Mouse (Mus musculus) hindbrain, embryonic 13.5 days (tissue): ENCODE measurements around the gene Olfr1383. TPM values are rescaled to one million over a fixed set of nuclear protein-coding genes. Genes with fewer than 3 reads are reported as not detected.
"Not testable (repeated sequence)": the region's sequence is repeated elsewhere in the genome, so short reads cannot be mapped to it uniquely, and the experiment has no call there.

ENCODE experiments used
- ATAC-seq: fragments of 200-750 bp; cut with Nextera tagmentation; 2 replicates; pipeline ENCODE4 v1.8.0; 2017; ENCODE audit warnings: moderate TSS enrichment; ENCODE audit not compliant: low FRiP score
- H3K27ac ChIP-seq: fragments of 300-500 bp; sonication (generic); 2 replicates; pipeline ENCODE4 v1.5.1; 2015; ENCODE audit warnings: inconsistent platforms, mild to moderate bottlenecking, moderate library complexity
- H3K27me3 ChIP-seq: fragments of 300-500 bp; sonication (generic); 2 replicates; pipeline ENCODE4 v1.6.1; 2015; ENCODE audit warnings: mild to moderate bottlenecking, inconsistent platforms
- H3K36me3 ChIP-seq: fragments of 300-500 bp; sonication (generic); 2 replicates; pipeline ENCODE4 v1.6.1; 2015; ENCODE audit warnings: mild to moderate bottlenecking, inconsistent platforms
- H3K4me1 ChIP-seq: fragments of 300-500 bp; sonication (generic); replicated peaks from 2 replicates; pipeline ENCODE4 v1.6.1; 2015; ENCODE audit warnings: inconsistent platforms
- H3K4me2 ChIP-seq: fragments of 300-500 bp; sonication (generic); 2 replicates; pipeline ENCODE4 v1.6.1; 2015; ENCODE audit warnings: inconsistent platforms, mild to moderate bottlenecking, moderate library complexity
- H3K4me3 ChIP-seq: fragments of 300-500 bp; sonication (generic); 2 replicates; pipeline ENCODE4 v1.5.1; 2015; ENCODE audit warnings: mild to moderate bottlenecking, inconsistent platforms
- H3K9ac ChIP-seq: fragments of 300-500 bp; sonication (generic); 2 replicates; pipeline ENCODE4 v1.6.1; 2015; ENCODE audit warnings: mild to moderate bottlenecking, inconsistent platforms
- H3K9me3 ChIP-seq: fragments of 300-500 bp; sonication (generic); 2 replicates; pipeline ENCODE4 v1.6.1; 2016; ENCODE audit warnings: inconsistent platforms
- WGBS: fragments of 180-500 bp; shearing (Covaris S2); methylation state at CpG from one replicate; pipeline ENCODE4 v1.1.7; 2015; 5-methylcytosine and 5-hydroxymethylcytosine counted together
- polyA plus RNA-seq: library from polyadenylated mRNA; unstranded; fragments of >200 nt; fragmentation: Nextera tagmentation; extraction: Ambion mirVana; gene quantifications from 2 replicates; pipeline ENCODE4 v1.2.1, GENCODE M21; 2015

Olfr1383 gene
- polyA plus RNA-seq = not detected in 2 replicates

GRCm38 (mm10) chr11:49519348-49519747 is at the start of gene Olfr1383:
TSS of gene Olfr1383 (plus strand) at chr11:49519648.
- no peaks in the 10 kb centered on the region for H3K9me3 ChIP-seq
- H3K27me3 ChIP-seq = no peaks in the 10 kb centered on the region
- no peak for ATAC-seq
- no peak within 1 kb of the TSS for H3K4me2 ChIP-seq
- no peak within 1 kb of the TSS for H3K27ac ChIP-seq
- H3K4me1 ChIP-seq = no peaks in the 10 kb centered on the region
- H3K4me3 ChIP-seq = no peak within 1 kb of the TSS
- no peak within 1 kb of the TSS for H3K9ac ChIP-seq
- no peaks in the 10 kb centered on the region for H3K36me3 ChIP-seq

GRCm38 (mm10) chr11:49485973-49486372 is 33.5 kb upstream of the Olfr1383 start:
- no peak overlapping the region for H3K4me3 ChIP-seq
- H3K9me3 ChIP-seq = no peaks in the 10 kb centered on the region
- no peak overlapping the region for H3K4me2 ChIP-seq
- no peaks in the 10 kb centered on the region for H3K36me3 ChIP-seq
- H3K27me3 ChIP-seq = no peaks in the 10 kb centered on the region
- ATAC-seq = no peak
- H3K4me1 ChIP-seq = no peaks in the 10 kb centered on the region
- no peak overlapping the region for H3K27ac ChIP-seq
- H3K9ac ChIP-seq = no peak overlapping the region
- 43% methylated on average over 4 of the region's 4 CpGs for WGBS

- H3K4me1 ChIP-seq, H3K9ac ChIP-seq, H3K4me2 ChIP-seq, H3K36me3 ChIP-seq, H3K27ac ChIP-seq, H3K4me3 ChIP-seq, H3K27me3 ChIP-seq, ATAC-seq, H3K9me3 ChIP-seq: not testable (repeated sequence)
- 85% methylated on average over 1 of the region's 1 CpGs for WGBS
These were observed 30.7 kb upstream of the Olfr1383 start, which contains the start of gene Olfr1385 for GRCm38 (mm10) chr11:49488770-49489169. TSS of gene Olfr1385 (plus strand) at chr11:49489070.

- no peak overlapping the region for H3K4me3 ChIP-seq
- H3K27me3 ChIP-seq = no peaks in the 10 kb centered on the region
- no peaks in the 10 kb centered on the region for H3K36me3 ChIP-seq
- no peak overlapping the region for H3K4me2 ChIP-seq
- no peak overlapping the region for H3K27ac ChIP-seq
- no peaks in the 10 kb centered on the region for H3K4me1 ChIP-seq
- no peak for ATAC-seq
- no peak overlapping the region for H3K9ac ChIP-seq
- H3K9me3 ChIP-seq = no peaks in the 10 kb centered on the region
- WGBS = 82% methylated on average over 5 of the region's 5 CpGs
These were observed 1.4 kb upstream of the Olfr1383 start for GRCm38 (mm10) chr11:49518086-49518485.

GRCm38 (mm10) chr11:49527947-49528346 is 8.5 kb downstream of the Olfr1383 start, which contains the start of gene Olfr1382:
TSS of gene Olfr1382 (plus strand) at chr11:49528247.
- H3K4me3 ChIP-seq = no peak within 1 kb of the TSS
- H3K27ac ChIP-seq = no peak within 1 kb of the TSS
- H3K4me1 ChIP-seq = no peaks in the 10 kb centered on the region
- no peaks in the 10 kb centered on the region for H3K27me3 ChIP-seq
- H3K36me3 ChIP-seq = no peaks in the 10 kb centered on the region
- no peak within 1 kb of the TSS for H3K4me2 ChIP-seq
- ATAC-seq = no peak
- 86% methylated on average over 3 of the region's 3 CpGs for WGBS
- no peaks in the 10 kb centered on the region for H3K9me3 ChIP-seq
- no peak within 1 kb of the TSS for H3K9ac ChIP-seq

GRCm38 (mm10) chr11:49532761-49533160 is 13.3 kb downstream of the Olfr1383 start:
- no peaks in the 10 kb centered on the region for H3K9me3 ChIP-seq
- ATAC-seq = no peak
- no peaks in the 10 kb centered on the region for H3K36me3 ChIP-seq
- no peak overlapping the region for H3K4me3 ChIP-seq
- H3K4me1 ChIP-seq = no peaks in the 10 kb centered on the region
- H3K27me3 ChIP-seq = no peaks in the 10 kb centered on the region
- no peak overlapping the region for H3K4me2 ChIP-seq
- H3K27ac ChIP-seq = no peak overlapping the region
- no peak overlapping the region for H3K9ac ChIP-seq

GRCm38 (mm10) chr11:49536631-49537030 is 17.2 kb downstream of the Olfr1383 start:
- not testable (repeated sequence) for H3K4me1 ChIP-seq, H3K9me3 ChIP-seq, H3K27ac ChIP-seq, H3K4me2 ChIP-seq, H3K27me3 ChIP-seq, H3K36me3 ChIP-seq, H3K9ac ChIP-seq, ATAC-seq, H3K4me3 ChIP-seq
- 88% methylated on average over 2 of the region's 2 CpGs for WGBS

- H3K27me3 ChIP-seq, ATAC-seq, H3K4me2 ChIP-seq, H3K36me3 ChIP-seq, H3K4me1 ChIP-seq, H3K27ac ChIP-seq, H3K9ac ChIP-seq, H3K9me3 ChIP-seq, H3K4me3 ChIP-seq: not testable (repeated sequence)
- 49% methylated on average over 3 of the region's 3 CpGs for WGBS
These were observed 23.7 kb downstream of the Olfr1383 start, which contains the start of gene Olfr1381 for GRCm38 (mm10) chr11:49543149-49543548. TSS of gene Olfr1381 (plus strand) at chr11:49543449.

GRCm38 (mm10) chr11:49554033-49554432 is 34.6 kb downstream of the Olfr1383 start:
- not testable (repeated sequence) for H3K27ac ChIP-seq, H3K4me1 ChIP-seq, ATAC-seq, H3K4me2 ChIP-seq, H3K9me3 ChIP-seq, H3K4me3 ChIP-seq, H3K36me3 ChIP-seq, H3K27me3 ChIP-seq, H3K9ac ChIP-seq
- WGBS = 85% methylated on average over 3 of the region's 3 CpGs

- not testable (repeated sequence) for H3K36me3 ChIP-seq, H3K4me2 ChIP-seq, H3K4me1 ChIP-seq, H3K4me3 ChIP-seq, ATAC-seq, H3K9me3 ChIP-seq, H3K9ac ChIP-seq, H3K27me3 ChIP-seq, H3K27ac ChIP-seq
- 57% methylated on average over 5 of the region's 5 CpGs for WGBS
These were observed 37.1 kb downstream of the Olfr1383 start, which contains the start of gene Olfr1380 for GRCm38 (mm10) chr11:49556578-49556977. TSS of gene Olfr1380 (plus strand) at chr11:49556878.

- H3K4me1 ChIP-seq, H3K4me3 ChIP-seq, H3K36me3 ChIP-seq, H3K4me2 ChIP-seq, ATAC-seq, H3K27me3 ChIP-seq, H3K27ac ChIP-seq, H3K9me3 ChIP-seq, H3K9ac ChIP-seq: not testable (repeated sequence)
- WGBS = 48% methylated on average over 2 of the region's 2 CpGs
These were observed 55.6 kb downstream of the Olfr1383 start for GRCm38 (mm10) chr11:49575054-49575453.
